Mouse (Mus musculus): Measurements from ENCODE around the gene Clca4a.

DNA sequence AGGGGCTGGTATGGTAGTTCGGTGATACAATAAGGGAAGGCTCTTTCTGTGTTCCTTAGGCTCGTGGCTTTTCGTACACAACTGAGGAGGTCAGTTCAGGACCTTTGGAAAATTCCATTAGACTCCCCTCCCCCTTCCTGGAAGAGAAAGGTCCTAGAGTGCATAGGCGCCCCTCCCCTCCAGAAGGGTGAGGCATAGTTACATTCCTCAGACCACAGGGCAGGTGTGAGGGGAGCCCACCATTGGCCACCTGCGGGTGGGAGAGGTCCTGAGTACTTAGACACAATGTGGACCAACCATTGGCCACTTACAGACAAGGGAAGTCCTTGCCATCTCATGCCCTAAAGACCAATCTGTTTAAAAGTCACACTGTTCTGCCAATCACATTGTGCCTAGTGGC lies 11.0 kb upstream of the Clca4a start:
- TF ChIP-seq POLR2A (IDR thresholded peaks at IDR 0.05; ENCODE audit: borderline replicate concordance, low read depth, low read length) (no peak), CTCF (IDR thresholded peaks at IDR 0.05; ENCODE audit: low read depth, low read length) (no peak)

Data from bone marrow macrophage, adult 2 months (primary cell).